Mouse (Mus musculus) left cerebral cortex, adult 2 months (tissue): ENCODE data around the gene Ap5z1. TPM values are rescaled to one million over a fixed set of nuclear protein-coding genes. Genes with fewer than 3 reads are reported as not detected.

ENCODE experiments used
- DNase-seq, 2 experiments: peaks; one replicate each; pipeline ENCODE4 v3.0.0; 2021 to 2022; ENCODE audit warnings: low spot score in 2 of 2, mixed read lengths in 1 of 2; ENCODE audit errors: extremely low spot score in 1 of 2
- H3K27ac ChIP-seq: fragments of 200-600 bp; 2 replicates; pipeline ENCODE4 v1.8.1; 2022
- H3K4me3 ChIP-seq: fragments of 200-600 bp; 2 replicates; pipeline ENCODE4 v1.8.1; 2022
- CTCF ChIP-seq: fragments of 200-600 bp; IDR thresholded peaks from 2 replicates; pipeline ENCODE4 v1.8.1; 2022; ENCODE audit warnings: antibody characterized with exemption, mild to moderate bottlenecking, moderate library complexity
- intact Hi-C: fragments of 180-260 bp; cut with DNase I; formaldehyde crosslinking; loops from one replicate; pipeline ENCODE4 v1.15.1; 2025
- long read RNA-seq, 2 experiments: library from polyadenylated mRNA; stranded (forward); transcript quantifications; one replicate each; pipeline ENCODE4 v2.0.0; 2021; ENCODE audit warnings: borderline mapping rate in 2 of 2
- total RNA-seq, 2 experiments: library from RNA; stranded (reverse); gene quantifications; 2 replicates each; pipeline ENCODE4 v1.2.3; 2021

Gene Ap5z1
- total RNA-seq, result 10 to 100 TPM; 22.2 to 22.6 TPM
- long read RNA-seq, experiment 1, transcript Ap5z1-201 (17 exons, 3,689 nt), result major isoform, 14 of 34 reads
- long read RNA-seq, experiment 1, partial matches to known transcripts, result 4 of 34 reads
- long read RNA-seq, experiment 1, other reads (novel, unspliced or antisense), result 16 of 34 reads
- long read RNA-seq, experiment 2, transcript Ap5z1-201 (17 exons, 3,689 nt), result major isoform, 12 of 40 reads
- long read RNA-seq, experiment 2, partial matches to known transcripts, result 7 of 40 reads
- long read RNA-seq, experiment 2, other reads (novel, unspliced or antisense), result 21 of 40 reads

GRCm38 (mm10) chr5:142463461-142464454, at the start of gene Ap5z1:
Gene Ap5z1, plus strand, starts transcription at chr5:142463944.
- intact Hi-C loops, result no loop called here
- peak within 1 kb of the TSS; percentile 57 for H3K4me3 ChIP-seq
- peak; percentile 87 to 91 for DNase-seq
- H3K27ac ChIP-seq, result peak within 1 kb of the TSS; percentile 93
- no peak for TF ChIP-seq CTCF

GRCm38 (mm10) chr5:142415401-142415800, 48.3 kb upstream of the Ap5z1 start:
- Histone ChIP-seq H3K27ac (peak overlapping the region; percentile 42; the same call in 1 of the 2 replicates), H3K4me3 (no peak overlapping the region)
- intact Hi-C loops, result no loop called here
- no peak for TF ChIP-seq CTCF
- DNase-seq, result no peak

GRCm38 (mm10) chr5:142416070-142416775, 47.5 kb upstream of the Ap5z1 start:
- Histone ChIP-seq H3K27ac (peak overlapping the region; percentile 53), H3K4me3 (no peak overlapping the region)
- intact Hi-C loops, result no loop called here
- DNase-seq, result no peak
- no peak for TF ChIP-seq CTCF

- TF ChIP-seq CTCF, result no peak
- Histone ChIP-seq H3K4me3 (no peak overlapping the region), H3K27ac (no peak overlapping the region; the same call in 1 of the 2 replicates)
- DNase-seq, result no peak
- intact Hi-C loops, result no loop called here
Measured at GRCm38 (mm10) chr5:142417104-142417503, 46.6 kb upstream of the Ap5z1 start.

GRCm38 (mm10) chr5:142417876-142418275, 45.9 kb upstream of the Ap5z1 start:
- DNase-seq, result no peak
- intact Hi-C loops, result no loop called here
- H3K27ac ChIP-seq, result no peak overlapping the region
- no peak overlapping the region for H3K4me3 ChIP-seq
- no peak for TF ChIP-seq CTCF

- intact Hi-C loops, result no loop called here
- Histone ChIP-seq H3K27ac (no peak overlapping the region), H3K4me3 (no peak overlapping the region)
- DNase-seq, result no peak
- no peak for TF ChIP-seq CTCF
Measured at GRCm38 (mm10) chr5:142418419-142418818, 45.3 kb upstream of the Ap5z1 start.

GRCm38 (mm10) chr5:142420317-142420716, 43.4 kb upstream of the Ap5z1 start:
- peak overlapping the region; percentile 61 for H3K27ac ChIP-seq
- no peak for DNase-seq
- TF ChIP-seq CTCF, result no peak
- intact Hi-C loops, result no loop called here
- H3K4me3 ChIP-seq, result no peak overlapping the region

- TF ChIP-seq CTCF, result no peak
- intact Hi-C loops, result no loop called here
- no peak for DNase-seq
- Histone ChIP-seq H3K27ac (peak overlapping the region; percentile 61; the same call in 1 of the 2 replicates), H3K4me3 (no peak overlapping the region)
Measured at GRCm38 (mm10) chr5:142420920-142421319, 42.8 kb upstream of the Ap5z1 start.

- Histone ChIP-seq H3K4me3 (no peak overlapping the region), H3K27ac (no peak overlapping the region)
- no peak for TF ChIP-seq CTCF
- intact Hi-C loops, result no loop called here
- no peak for DNase-seq
Measured at GRCm38 (mm10) chr5:142421886-142422285, 41.9 kb upstream of the Ap5z1 start.

GRCm38 (mm10) chr5:142423141-142423540, 40.6 kb upstream of the Ap5z1 start:
- no peak overlapping the region for H3K27ac ChIP-seq
- DNase-seq, result no peak

GRCm38 (mm10) chr5:142423701-142424100, 40.0 kb upstream of the Ap5z1 start:
- intact Hi-C loops, result no loop called here
- no peak for DNase-seq
- no peak for TF ChIP-seq CTCF
- H3K4me3 ChIP-seq, result no peak overlapping the region
- no peak overlapping the region for H3K27ac ChIP-seq

More at GRCm38 (mm10) chr5:142423141-142423540, 40.6 kb upstream of the Ap5z1 start:
- H3K4me3 ChIP-seq, result no peak overlapping the region
- intact Hi-C loops, result no loop called here
- no peak for TF ChIP-seq CTCF
